Mouse (Mus musculus): Measurements from ENCODE around the gene Mrnip.

The Mrnip gene

GRCm38 (mm10) chr11:50227736-50228135 lies 53.5 kb downstream of the Mrnip start:
- DNase-seq: no peak

GRCm38 (mm10) chr11:50228772-50229171 lies 54.5 kb downstream of the Mrnip start:
- DNase-seq: no peak

- DNase-seq: no peak
Observed at GRCm38 (mm10) chr11:50229252-50229910, 55.1 kb downstream of the Mrnip start.

GRCm38 (mm10) chr11:50230481-50231304 lies 56.4 kb downstream of the Mrnip start:
- peak in 1 of 2 experiments; percentile 37 for DNase-seq

GRCm38 (mm10) chr11:50231411-50231810 lies 57.2 kb downstream of the Mrnip start:
- peak; percentile 50 to 51 for DNase-seq

- no peak for DNase-seq
Observed at GRCm38 (mm10) chr11:50233022-50233421, 58.8 kb downstream of the Mrnip start.

GRCm38 (mm10) chr11:50233993-50234392 lies 59.7 kb downstream of the Mrnip start:
- no peak for DNase-seq

- no peak for DNase-seq
Observed at GRCm38 (mm10) chr11:50234606-50235005, 60.4 kb downstream of the Mrnip start.

- peak; percentile 91 for DNase-seq
Observed at GRCm38 (mm10) chr11:50236540-50236936, 62.3 kb downstream of the Mrnip start.

- DNase-seq: no peak
Observed at GRCm38 (mm10) chr11:50236937-50237835, 62.9 kb downstream of the Mrnip start.

GRCm38 (mm10) chr11:50238324-50238723 lies 64.1 kb downstream of the Mrnip start, which contains the start of gene Ltc4s:
Gene Ltc4s (minus strand): TSS chr11:50238616.
- DNase-seq: no peak

- no peak for DNase-seq
Observed at GRCm38 (mm10) chr11:50238821-50239791, 64.9 kb downstream of the Mrnip start.

GRCm38 (mm10) chr11:50240235-50240911 lies 66.1 kb downstream of the Mrnip start:
- no peak for DNase-seq

GRCm38 (mm10) chr11:50243926-50244325 lies 69.7 kb downstream of the Mrnip start:
- no peak for DNase-seq

GRCm38 (mm10) chr11:50245269-50245668 lies 71.0 kb downstream of the Mrnip start:
- no peak for DNase-seq

- DNase-seq: no peak
Observed at GRCm38 (mm10) chr11:50248473-50249171, 74.4 kb downstream of the Mrnip start.
